ENCODE assay signal across 9 mouse cellular contexts in the genomic region with DNA sequence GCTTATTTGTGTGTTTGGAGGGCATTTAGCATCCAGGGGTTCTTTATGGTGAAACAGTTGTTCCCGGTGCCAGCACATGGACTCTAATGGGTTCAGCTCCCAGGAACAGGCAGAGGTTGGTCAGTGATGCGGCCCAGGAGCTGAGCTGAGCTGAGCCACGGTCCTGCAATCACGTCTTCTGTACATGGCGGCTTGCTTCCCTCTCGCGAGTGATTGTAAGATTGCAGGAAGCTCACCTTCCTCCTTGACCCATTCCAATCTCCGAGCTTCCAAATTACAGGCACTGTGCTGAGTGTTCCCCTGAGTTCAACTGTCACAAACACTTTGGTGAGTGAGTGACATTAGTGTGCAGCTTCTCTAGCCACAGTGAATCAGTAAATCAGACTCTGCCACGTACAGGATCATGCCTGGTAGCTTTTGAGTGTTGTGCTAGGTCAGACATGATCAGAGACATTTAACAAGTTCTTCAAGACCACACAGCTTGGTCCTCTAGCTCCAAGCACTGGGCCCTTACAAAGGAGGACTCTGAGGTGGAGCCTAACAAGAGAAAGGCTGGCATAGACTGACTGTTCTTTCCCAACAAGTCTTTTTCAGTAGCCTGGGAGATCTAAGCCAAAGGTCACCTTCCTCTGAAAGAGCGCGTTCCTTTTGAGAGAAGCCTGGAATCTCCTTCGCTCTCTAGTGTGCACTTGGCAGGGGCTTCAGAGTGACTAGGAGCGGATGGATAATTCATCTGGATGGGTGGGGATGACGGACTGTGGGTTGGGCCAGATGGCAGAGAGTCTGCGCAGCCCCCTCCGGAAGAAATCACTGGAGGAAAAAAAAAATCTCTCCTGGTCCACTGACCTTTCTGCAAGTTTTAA.
DNase-seq lines count a peak whose midpoint lies in the region; ATAC-seq and TF ChIP-seq lines count a peak whose summit lies in the region.
"Had no signal": no experiment of that assay in that cellular context is flagged by ENCODE, and none has a peak within 500 bp of the region (broad histone marks: within the 10 kb centered on the region; RNA-seq: fewer than 3 reads in every experiment).

No protein-coding gene starts in this region.

- TF ChIP-seq EP300 in lung, postnatal 0 days (IDR thresholded peaks at IDR 0.05): no peak

- no peak overlapping the region for H3K4me2 ChIP-seq in lung, postnatal 0 days (replicated peaks; ENCODE audit: low read depth, low read length)

- H3K4me1 ChIP-seq in lung, postnatal 0 days (ENCODE audit: insufficient read depth, low read depth, low read length): peaks cover 14% of the 10 kb centered on the region; the same call in 1 of the 2 replicates

- DNase-seq in kidney, adult 18-20 months: peak; percentile 35
- no peak for DNase-seq in kidney, postnatal 4 days
- peak; percentile 8 for DNase-seq in gonadal fat pad, adult 2 months (ENCODE audit: low read depth)
- peak; percentile 46 for DNase-seq in lung, postnatal 0 days (ENCODE audit: low spot score)
- DNase-seq in yolk sac, embryonic 10.5 days (ENCODE audit: low spot score): peak; percentile 48
- no peak for DNase-seq in testis, postnatal 10 days (ENCODE audit: low spot score)
- DNase-seq in ovary, postnatal 36 days (ENCODE audit: low spot score): no peak
- DNase-seq in layer of hippocampus, adult 8-10 months (ENCODE audit: low spot score in 2 of 2): no peak
- DNase-seq: right cerebral cortex, adult 18-20 months had no signal

- H3K27me3 ChIP-seq in lung, postnatal 0 days (replicated peaks; ENCODE audit: insufficient read depth, low read length): 0 out of 2 replicates have a peak, but pooled peaks cover 3% of the 10 kb centered on the region

- H3K4me3 ChIP-seq in lung, postnatal 0 days (ENCODE audit: low read depth, low read length): no peak overlapping the region

- peak; percentile 42 for ATAC-seq in lung, postnatal 0 days

- WGBS in lung, postnatal 0 days: 21% methylated on average over 16 of the region's 16 CpGs

- no peak overlapping the region for H3K27ac ChIP-seq in lung, postnatal 0 days (ENCODE audit: low read length)

- H3K9ac ChIP-seq in lung, postnatal 0 days (replicated peaks; ENCODE audit: low read depth): no peak overlapping the region

- no peaks in the 10 kb centered on the region for H3K9me3 ChIP-seq in lung, postnatal 0 days (ENCODE audit: low read length)

- peak; percentile 38; the same call in 1 of the 2 replicates for TF ChIP-seq CTCF in lung, postnatal 0 days (IDR thresholded peaks at IDR 0.05)

- H3K36me3 ChIP-seq in lung, postnatal 0 days (ENCODE audit: insufficient read depth, low read length): no peaks in the 10 kb centered on the region

Comparison
In these comparisons a context has a peak if more than half of its experiments do, and no peak if none do; other contexts are left out.
1. DNase-seq: peak in kidney, adult 18-20 months (single experiment), gonadal fat pad, adult 2 months (single experiment), lung, postnatal 0 days (single experiment) and yolk sac, embryonic 10.5 days (single experiment); none in kidney, postnatal 4 days (0 of 2), testis, postnatal 10 days (single experiment), ovary, postnatal 36 days (single experiment) and layer of hippocampus, adult 8-10 months (0 of 2).